14 mouse cellular contexts compared by ENCODE assay signal in genomic region chr4:141160193-141160592, GRCm38 (mm10).
"Had no signal": no experiment of that assay in that cellular context is flagged by ENCODE, and none has a peak within 500 bp of the region (broad histone marks: within the 10 kb centered on the region; RNA-seq: fewer than 3 reads in every experiment).

No protein-coding gene starts in this region.

- H3K9me3 ChIP-seq: limb, embryonic 10.5 days; neural tube, embryonic 13.5 days had no signal

- H3K9ac ChIP-seq: midbrain, embryonic 12.5 days; neural tube, embryonic 13.5 days had no signal

- H3K36me3 ChIP-seq: midbrain, embryonic 12.5 days; neural tube, embryonic 13.5 days had no signal

- DNase-seq: kidney, adult 11 months; kidney, adult 9 months; kidney, postnatal 36 days; lung, adult 2 months; lung, postnatal 4 days; retina, postnatal 1 day; thymus, postnatal 4 days had no signal

- H3K4me3 ChIP-seq: layer of hippocampus, adult 2 months; limb, embryonic 10.5 days; midbrain, embryonic 12.5 days; neural tube, embryonic 13.5 days had no signal

- H3K4me2 ChIP-seq: midbrain, embryonic 12.5 days; neural tube, embryonic 13.5 days had no signal

- ATAC-seq: lung, postnatal 0 days; midbrain, embryonic 16.5 days had no signal

- H3K27me3 ChIP-seq: midbrain, embryonic 12.5 days; neural tube, embryonic 13.5 days had no signal

- H3K27ac ChIP-seq: kidney, postnatal 0 days; layer of hippocampus, adult 2 months; midbrain, embryonic 12.5 days; neural tube, embryonic 13.5 days had no signal
